Mouse (Mus musculus): Measurements from ENCODE around the gene Gm20388.

The Gm20388 gene

GRCm38 (mm10) chr8:122343758-122344157 is 2433.1 kb downstream of the Gm20388 start:
- DNase-seq, result no peak

GRCm38 (mm10) chr8:122344219-122344618 is 2433.6 kb downstream of the Gm20388 start:
- DNase-seq, result no peak

- no peak for DNase-seq
Measured at GRCm38 (mm10) chr8:122345181-122346095, 2434.8 kb downstream of the Gm20388 start.

- DNase-seq, result no peak
Measured at GRCm38 (mm10) chr8:122347811-122348552, 2437.3 kb downstream of the Gm20388 start.

- DNase-seq, result no peak
Measured at GRCm38 (mm10) chr8:122349357-122350297, 2439.0 kb downstream of the Gm20388 start.

GRCm38 (mm10) chr8:122350309-122351089 is 2439.9 kb downstream of the Gm20388 start:
- DNase-seq, result no peak

GRCm38 (mm10) chr8:122354157-122354556 is 2443.5 kb downstream of the Gm20388 start:
- no peak for DNase-seq

GRCm38 (mm10) chr8:122355642-122356606 is 2445.3 kb downstream of the Gm20388 start:
- DNase-seq, result no peak

- DNase-seq, result no peak
Measured at GRCm38 (mm10) chr8:122357202-122357601, 2446.6 kb downstream of the Gm20388 start.

GRCm38 (mm10) chr8:122357641-122358040 is 2447.0 kb downstream of the Gm20388 start:
- DNase-seq, result no peak

GRCm38 (mm10) chr8:122359111-122359775 is 2448.6 kb downstream of the Gm20388 start:
- no peak for DNase-seq

GRCm38 (mm10) chr8:122360696-122361416 is 2450.2 kb downstream of the Gm20388 start, which contains the start of gene Trhr2:
Gene Trhr2, minus strand, starts transcription at chr8:122360746.
- DNase-seq, result no peak

GRCm38 (mm10) chr8:122362271-122362670 is 2451.6 kb downstream of the Gm20388 start:
- DNase-seq, result no peak

- no peak for DNase-seq
Measured at GRCm38 (mm10) chr8:122362967-122363366, 2452.3 kb downstream of the Gm20388 start.

- no peak for DNase-seq
Measured at GRCm38 (mm10) chr8:122368494-122368893, 2457.9 kb downstream of the Gm20388 start.

- no peak for DNase-seq
Measured at GRCm38 (mm10) chr8:122369665-122370064, 2459.0 kb downstream of the Gm20388 start.

GRCm38 (mm10) chr8:122371706-122372105 is 2461.1 kb downstream of the Gm20388 start:
- DNase-seq, result no peak

GRCm38 (mm10) chr8:122375320-122375719 is 2464.7 kb downstream of the Gm20388 start:
- DNase-seq, result no peak

- no peak for DNase-seq
Measured at GRCm38 (mm10) chr8:122375751-122376364, 2465.2 kb downstream of the Gm20388 start.
